Mouse (Mus musculus) layer of hippocampus, postnatal 10 days (tissue): ENCODE data around the gene Troap. TPM values are rescaled to one million over a fixed set of nuclear protein-coding genes. Genes with fewer than 3 reads are reported as not detected.
A peak's percentile ranks its signal among the peaks of the same experiment; 100 is the strongest.

Experiments
- DNase-seq, 2 experiments: peaks; one replicate each; pipeline ENCODE4 v3.0.0; 2021; ENCODE audit warnings: low spot score in 2 of 2
- long read RNA-seq: library from polyadenylated mRNA; stranded (forward); transcript quantifications from one replicate; pipeline ENCODE4 v2.0.0, GENCODE M21; 2023
- total RNA-seq, 2 experiments: library from RNA; stranded (reverse); gene quantifications; 2 replicates each; pipeline ENCODE4 v1.2.3; 2021

Gene Troap
- total RNA-seq: 1 to 10 TPM; 1.4 to 1.7 TPM
- long read RNA-seq, partial matches to known transcripts: 0 of 3 reads
- long read RNA-seq, other reads (novel, unspliced or antisense): 0 of 3 reads

GRCm38 (mm10) chr15:99074019-99074599, at the start of gene Troap:
Troap (plus strand) TSS chr15:99074575.
- DNase-seq: no peak

DNA sequence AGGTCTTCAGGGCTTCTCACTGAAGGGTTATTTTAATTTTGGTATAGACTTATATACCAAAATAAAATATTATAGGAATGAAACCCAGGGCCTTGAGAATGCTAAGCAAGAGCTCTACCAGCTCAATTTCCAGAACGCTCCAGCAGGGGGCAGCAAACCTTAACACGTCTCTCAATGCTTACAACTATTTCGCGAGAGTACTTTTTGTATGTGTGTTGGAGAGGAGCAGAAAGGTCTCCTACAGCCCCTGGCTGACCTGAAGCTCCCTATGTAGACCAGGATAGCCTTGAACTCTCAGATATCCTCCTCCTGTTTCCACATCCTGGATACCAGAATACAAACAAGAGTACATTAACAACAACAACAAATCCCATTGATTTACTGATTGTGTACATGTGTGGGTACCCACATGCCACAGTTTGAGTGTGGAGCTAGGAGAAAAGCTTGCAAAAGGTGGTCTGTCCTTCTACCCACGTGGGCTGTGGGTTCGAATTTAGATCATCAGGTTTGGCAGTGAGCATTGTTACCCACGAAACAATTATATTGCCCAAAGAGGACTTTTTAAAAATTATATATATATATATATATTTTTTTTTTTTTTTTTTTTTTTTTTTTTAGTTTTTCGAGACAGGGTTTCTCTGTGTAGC, 49.6 kb upstream of the Troap start:
- DNase-seq: peak; percentile 86

DNA sequence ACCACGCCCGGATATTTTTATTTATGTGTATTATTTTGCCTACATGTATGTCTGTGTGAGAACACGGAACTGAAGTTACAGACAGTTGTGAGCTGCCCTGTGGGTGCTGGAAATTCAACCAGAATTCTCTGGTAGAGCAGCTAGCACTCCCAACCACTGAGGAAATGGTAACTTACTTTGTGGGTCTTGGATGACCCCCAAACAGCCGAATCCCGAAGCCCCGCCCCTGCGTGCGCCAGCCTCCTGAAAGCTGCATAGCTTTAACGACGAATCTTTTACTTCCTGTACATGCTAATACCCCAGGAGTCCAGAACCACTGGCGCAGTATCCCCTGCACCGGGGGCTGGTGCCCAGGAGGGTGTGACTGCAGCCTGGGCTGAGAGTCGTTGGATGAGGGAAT, 49.0 kb upstream of the Troap start:
- DNase-seq: no peak

- no peak for DNase-seq
Observed at GRCm38 (mm10) chr15:99026259-99026658, 48.1 kb upstream of the Troap start.

DNA sequence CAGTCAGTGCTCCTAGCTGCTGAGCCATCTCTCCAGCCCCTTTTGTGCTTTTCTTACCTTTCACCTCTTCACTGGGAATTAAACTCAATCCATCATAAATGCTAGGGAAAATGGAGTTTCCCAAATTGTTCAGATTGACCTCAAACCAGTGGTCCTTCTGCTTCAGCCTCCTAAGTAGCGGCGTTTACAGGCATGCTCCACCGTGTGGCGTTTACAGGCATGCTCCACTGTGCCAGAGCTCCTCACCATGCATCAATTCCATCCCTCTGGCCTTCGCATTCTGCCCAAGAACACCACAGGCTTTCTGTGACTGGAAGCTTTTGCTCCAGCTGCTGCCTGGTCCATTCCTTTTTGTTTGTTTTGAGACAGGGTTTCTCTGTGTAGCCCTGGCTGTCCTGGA, 47.3 kb upstream of the Troap start:
- DNase-seq: no peak

DNA sequence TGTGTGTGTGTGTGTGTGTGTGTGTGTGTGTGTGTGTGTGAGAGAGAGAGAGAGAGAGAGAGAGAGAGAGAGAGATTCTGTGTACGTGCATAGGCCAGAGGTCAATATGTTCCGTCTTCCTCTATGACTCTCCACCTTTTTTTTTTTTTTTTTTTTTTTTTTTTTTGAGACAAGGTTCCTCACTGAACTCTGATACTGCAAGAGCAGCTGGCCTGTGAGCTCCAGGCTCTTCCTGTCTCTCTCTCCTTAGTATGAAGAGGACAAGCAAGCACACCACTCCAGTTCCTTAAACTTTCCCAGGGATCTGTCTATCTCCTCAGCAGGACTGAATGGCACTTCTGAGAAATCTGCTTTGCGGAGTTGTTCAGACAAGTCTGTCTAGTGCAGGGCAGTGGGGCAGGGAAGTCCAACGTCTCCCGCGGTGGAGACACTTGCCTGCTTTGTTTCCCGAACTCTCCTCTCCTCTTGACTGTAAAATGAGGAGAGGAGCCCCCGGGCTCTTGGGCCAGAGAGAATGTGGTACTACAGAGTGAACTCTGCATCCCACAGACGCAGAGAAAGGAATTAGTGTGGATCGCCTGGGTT, 45.4 kb upstream of the Troap start:
- DNase-seq: no peak

DNA sequence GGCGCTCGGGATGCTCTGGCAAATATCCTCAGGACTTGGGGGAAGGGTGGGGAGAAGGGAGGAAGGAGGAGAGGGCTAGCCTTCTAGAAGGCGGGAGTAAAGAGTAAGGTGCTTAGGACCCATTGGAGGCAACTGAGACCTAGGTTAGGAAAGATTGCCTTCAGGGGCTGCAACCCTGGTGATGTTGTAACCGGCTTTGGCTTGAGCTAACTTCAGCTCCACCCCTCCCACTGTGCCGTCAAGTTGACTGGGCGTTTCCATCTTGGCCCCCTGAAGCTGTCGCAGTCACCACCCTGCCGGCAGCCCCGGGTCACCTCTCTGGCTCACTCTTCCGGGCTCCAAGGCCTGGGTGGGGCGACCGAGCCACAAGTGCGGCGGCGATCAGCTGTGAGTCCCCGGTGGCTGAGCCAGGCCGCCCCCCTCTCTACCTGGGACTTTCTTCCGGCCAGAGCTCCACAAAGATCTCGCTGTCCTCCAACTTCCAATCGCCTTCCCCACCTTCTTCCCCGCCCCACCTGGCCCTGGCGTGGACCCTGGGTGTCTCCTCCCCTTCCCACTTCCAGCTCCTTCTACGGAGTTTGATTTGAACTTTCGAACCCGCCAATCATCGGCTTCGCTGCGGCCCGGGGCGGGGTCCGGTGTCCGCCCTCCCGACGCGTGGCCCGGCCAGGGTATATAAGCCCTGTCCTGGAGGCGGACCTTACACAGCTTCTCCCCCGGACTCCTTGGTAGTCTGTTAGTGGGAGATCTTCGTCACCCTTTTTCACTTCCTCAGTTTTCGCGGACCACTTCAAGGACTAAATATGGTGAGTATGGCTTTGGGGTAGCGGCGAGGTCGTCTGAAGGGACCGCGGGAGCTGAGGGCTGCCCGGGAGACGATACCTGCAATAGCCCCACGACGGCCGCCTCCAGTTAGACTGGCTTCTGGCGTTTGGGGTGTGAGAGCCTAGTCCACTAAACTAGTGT, 44.5 kb upstream of the Troap start, which contains the start of gene Tuba1c:
Tuba1c (plus strand) TSS at position 273 of the 966 bp plus-strand sequence.
- DNase-seq: peak; percentile 41 to 44

GRCm38 (mm10) chr15:99030585-99031387, 43.6 kb upstream of the Troap start:
- no peak for DNase-seq

GRCm38 (mm10) chr15:99031388-99031675, 43.0 kb upstream of the Troap start:
- no peak for DNase-seq

DNA sequence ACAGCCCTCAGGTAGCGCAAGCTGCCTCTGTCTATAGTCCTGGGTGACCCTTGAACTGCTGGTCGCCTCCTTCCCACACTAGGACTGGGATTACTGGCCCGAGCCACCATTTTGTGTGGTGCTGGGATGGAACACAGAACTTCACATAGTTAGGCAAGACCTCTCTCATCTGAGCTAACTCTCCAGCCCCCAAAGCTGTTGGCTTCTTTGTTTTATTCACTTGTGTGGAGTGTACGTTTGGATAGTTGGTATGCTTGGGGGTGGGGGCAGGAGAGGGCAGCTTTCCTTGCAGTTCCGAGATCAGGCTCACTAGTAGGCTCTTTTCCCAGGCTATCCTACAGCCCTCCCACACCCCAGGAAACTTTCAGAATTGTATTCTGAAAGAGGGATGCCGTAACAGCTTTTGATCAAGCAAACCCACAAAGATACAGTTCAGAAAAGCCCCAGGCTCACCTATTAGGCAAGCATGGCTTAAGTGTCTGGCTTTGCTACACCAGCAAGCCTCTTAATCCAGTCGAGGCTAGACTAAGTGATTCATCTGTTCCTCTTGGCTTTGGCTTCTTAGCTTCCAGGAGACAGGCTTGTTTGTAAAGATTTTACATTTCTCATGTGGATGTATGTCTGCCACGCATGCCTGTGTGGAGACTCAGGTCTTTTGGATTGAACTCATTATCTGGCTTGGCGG, 42.2 kb upstream of the Troap start:
- DNase-seq: no peak

- no peak for DNase-seq
Observed at GRCm38 (mm10) chr15:99032726-99033250, 41.6 kb upstream of the Troap start.

DNA sequence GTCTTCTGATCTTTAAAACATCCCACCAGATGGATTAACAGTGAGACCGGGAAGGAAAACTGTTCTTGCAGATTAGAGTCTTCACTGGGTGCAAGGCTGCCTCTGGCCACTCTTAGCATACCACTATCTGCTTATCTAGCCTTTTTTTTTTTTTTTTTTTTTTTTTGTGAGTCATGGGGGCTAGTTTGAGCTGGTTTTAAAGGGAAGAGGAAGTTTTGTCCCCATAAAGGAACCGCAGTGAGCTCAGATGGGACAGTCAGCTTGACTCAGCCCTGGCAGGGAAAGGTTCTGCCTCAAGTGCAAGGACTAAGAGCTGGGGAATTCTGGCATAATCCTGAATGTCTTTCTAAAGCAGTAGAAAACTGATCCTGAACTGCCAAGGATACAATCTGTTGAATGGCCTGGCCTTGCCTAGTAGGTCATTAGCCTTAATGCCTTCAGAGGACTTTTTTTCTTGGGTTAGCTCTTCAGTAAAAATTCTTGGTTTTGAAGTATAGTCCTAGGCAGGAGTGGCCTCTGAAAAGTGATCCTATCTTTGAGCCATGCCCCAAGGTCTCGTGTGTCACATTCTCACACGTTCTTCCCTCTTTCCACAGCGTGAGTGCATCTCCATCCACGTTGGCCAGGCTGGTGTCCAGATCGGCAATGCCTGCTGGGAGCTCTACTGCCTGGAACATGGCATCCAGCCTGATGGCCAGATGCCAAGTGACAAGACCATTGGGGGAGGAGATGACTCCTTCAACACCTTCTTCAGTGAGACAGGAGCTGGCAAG, 40.7 kb upstream of the Troap start:
- DNase-seq: no peak

DNA sequence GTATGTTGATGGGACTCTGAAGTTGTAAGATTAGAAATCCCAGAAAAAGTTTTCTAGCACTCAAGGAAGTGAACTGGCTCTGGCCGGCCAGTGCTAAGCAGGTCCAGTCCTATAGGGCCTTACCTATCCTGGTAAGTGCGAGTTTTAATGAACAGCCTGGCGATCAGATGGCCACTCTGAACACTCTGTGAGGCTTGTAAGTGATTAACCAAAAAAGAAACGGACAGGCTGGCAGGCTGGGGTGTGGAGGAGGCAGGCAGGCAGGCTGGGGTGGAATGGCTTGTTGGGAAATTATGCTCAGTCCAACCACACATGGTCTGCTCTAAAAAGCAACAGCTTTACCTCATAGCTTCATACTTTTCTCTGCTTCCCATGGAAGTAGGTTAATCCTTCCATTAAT, 38.9 kb upstream of the Troap start:
- DNase-seq: no peak

GRCm38 (mm10) chr15:99036249-99036905, 38.0 kb upstream of the Troap start:
- DNase-seq: no peak

GRCm38 (mm10) chr15:99038025-99038424, 36.4 kb upstream of the Troap start:
- no peak for DNase-seq

DNA sequence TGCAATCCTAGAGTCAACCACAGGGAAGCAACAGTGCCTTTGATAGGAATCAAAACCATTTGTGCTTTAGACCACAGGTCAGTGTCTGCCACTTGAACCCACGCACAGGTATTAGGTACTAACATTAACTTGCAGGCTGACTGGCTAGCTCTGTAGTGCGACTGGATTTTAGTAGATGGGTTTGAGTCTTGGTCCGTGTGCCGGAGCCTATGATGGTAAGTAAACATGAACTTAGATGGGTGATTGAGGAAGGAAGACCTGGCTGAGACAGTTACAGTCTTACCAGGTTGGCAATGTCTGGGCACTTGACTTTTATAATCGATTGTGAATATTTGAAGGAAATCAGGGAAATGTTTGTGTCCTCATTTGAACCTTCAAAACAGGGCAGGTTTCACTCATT, 35.6 kb upstream of the Troap start:
- no peak for DNase-seq

DNA sequence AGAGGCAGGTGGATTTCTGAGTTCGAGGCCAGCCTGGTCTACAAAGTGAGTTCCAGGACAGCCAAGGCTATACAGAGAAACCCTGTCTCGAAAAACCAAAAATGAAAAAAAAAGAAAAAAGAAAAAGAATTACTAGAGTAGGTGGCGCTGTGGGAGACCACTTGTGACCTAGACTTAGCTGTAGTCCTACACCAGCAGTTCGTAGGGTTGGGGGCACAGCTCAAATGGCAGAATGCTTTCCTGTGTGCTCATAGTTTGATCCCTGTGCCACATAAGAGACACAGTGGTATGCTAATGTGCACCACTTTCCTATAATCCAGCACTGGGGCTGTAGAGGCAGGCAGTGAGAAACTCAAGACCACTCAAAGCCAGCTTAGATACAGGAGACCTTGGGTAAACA, 35.1 kb upstream of the Troap start:
- no peak for DNase-seq

- DNase-seq: no peak
Observed at GRCm38 (mm10) chr15:99039996-99040919, 34.1 kb upstream of the Troap start.
